Mouse (Mus musculus) G1E (cell line): ENCODE measurements at regions not wholly inside any gene's neighbourhood (a gene's known extent, or its start where the extent isn't known, plus 50 kb on each side); places are given as distances from the start of the nearest gene placed in this dataset.

ENCODE experiments used
- CTCF ChIP-seq: IDR thresholded peaks from 2 replicates; pipeline ENCODE4 v1.5.1; 2012; ENCODE audit warnings: low read depth, low read length, inconsistent platforms, mixed read lengths
- GATA1 ChIP-seq: IDR thresholded peaks from 2 replicates; pipeline ENCODE4 v1.6.1; 2012; ENCODE audit warnings: borderline replicate concordance, low read length, inconsistent platforms, mixed read lengths
- POLR2AphosphoS5 ChIP-seq: IDR thresholded peaks from 2 replicates; pipeline ENCODE4 v1.6.1; 2012; ENCODE audit warnings: low read depth, low read length, inconsistent platforms; ENCODE audit not compliant: insufficient replicate concordance
- TAL1 ChIP-seq: conservative IDR thresholded peaks from 2 replicates; pipeline ENCODE4 v1.6.1; 2012; ENCODE audit warnings: low read depth, low read length, inconsistent platforms, mixed read lengths

- TF ChIP-seq CTCF (no peak), POLR2AphosphoS5 (no peak), TAL1 (no peak), GATA1 (no peak)
Measured at GRCm38 (mm10) chr2:128288138-128288551, 162.3 kb downstream of the Bcl2l11 start.
